Mouse (Mus musculus): ENCODE measurements around the gene Kcnn3.

The Kcnn3 gene

GRCm38 (mm10) chr3:89565371-89565770 lies 45.4 kb downstream of the Kcnn3 start:
- DNase-seq (ENCODE audit: low read depth, low spot score): no peak

- no peak for DNase-seq (ENCODE audit: low read depth, low spot score)
These were observed 49.1 kb downstream of the Kcnn3 start for GRCm38 (mm10) chr3:89569058-89569457.

GRCm38 (mm10) chr3:89569707-89570324 lies 49.9 kb downstream of the Kcnn3 start:
- DNase-seq (ENCODE audit: low read depth, low spot score): no peak

DNA sequence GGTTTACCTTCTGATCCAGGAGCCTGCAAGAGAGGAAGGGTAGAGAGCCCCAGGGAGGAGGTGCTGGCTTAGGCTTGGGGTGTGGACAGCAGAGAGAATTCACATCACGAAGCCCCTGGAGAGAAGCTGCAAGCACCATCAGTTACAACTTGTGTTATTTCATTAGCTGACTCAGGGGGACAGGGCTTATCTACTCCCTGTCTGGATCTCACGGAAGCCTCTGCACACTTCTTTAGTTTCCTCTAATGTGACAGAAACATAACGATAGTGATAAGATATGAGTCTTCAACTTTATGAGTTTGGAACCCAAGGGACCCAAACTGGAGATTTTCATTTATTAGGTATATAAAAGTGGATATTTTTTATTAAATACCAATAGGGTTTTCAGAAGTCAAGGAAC lies 50.4 kb downstream of the Kcnn3 start:
- no peak for DNase-seq (ENCODE audit: low read depth, low spot score)

DNA sequence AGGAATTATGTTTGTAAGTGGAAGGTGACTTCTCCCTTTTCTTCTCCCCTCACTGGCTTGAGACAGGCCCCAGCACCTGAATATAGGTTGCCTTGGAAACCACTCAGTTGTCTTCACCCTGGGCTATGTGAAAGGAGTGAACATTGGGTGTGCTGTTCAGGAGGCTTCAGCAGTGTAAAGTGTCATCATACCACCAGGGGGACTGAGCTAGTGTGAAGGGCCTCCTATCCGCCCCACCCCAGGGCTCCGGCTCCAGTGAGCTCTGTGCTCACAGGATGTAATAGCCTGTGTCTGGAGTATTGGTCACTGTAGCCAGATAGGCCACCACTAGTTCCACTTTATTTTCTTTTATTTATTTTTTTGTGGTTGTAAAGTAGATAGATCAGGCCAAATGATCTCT lies 54.3 kb downstream of the Kcnn3 start:
- peak; percentile 24 for DNase-seq (ENCODE audit: low read depth, low spot score)

GRCm38 (mm10) chr3:89576381-89576780 lies 56.4 kb downstream of the Kcnn3 start:
- no peak for DNase-seq (ENCODE audit: low read depth, low spot score)

- DNase-seq (ENCODE audit: low read depth, low spot score): no peak
These were observed 57.2 kb downstream of the Kcnn3 start for GRCm38 (mm10) chr3:89577154-89577553.

GRCm38 (mm10) chr3:89578083-89578482 lies 58.1 kb downstream of the Kcnn3 start:
- no peak for DNase-seq (ENCODE audit: low read depth, low spot score)

DNA sequence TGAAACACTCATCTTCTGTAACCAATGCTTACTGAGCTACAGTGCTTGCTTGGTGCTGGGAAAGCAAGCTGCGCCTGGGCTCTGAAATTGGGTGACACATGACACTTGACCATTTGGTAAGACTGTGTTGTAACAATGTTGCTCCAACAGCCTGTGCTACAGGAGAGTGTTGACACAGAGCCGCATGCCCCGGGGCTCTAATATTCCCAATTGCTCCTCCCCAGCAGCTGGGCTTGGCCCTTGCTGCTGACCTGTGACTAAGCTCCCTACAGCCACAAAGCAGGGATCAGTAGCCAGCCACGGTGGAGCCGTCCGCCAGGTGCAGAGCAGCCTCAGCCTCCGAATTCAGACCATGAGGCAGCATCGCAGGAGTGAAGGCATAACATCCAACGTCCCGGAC lies 58.8 kb downstream of the Kcnn3 start:
- DNase-seq (ENCODE audit: low read depth, low spot score): no peak

DNA sequence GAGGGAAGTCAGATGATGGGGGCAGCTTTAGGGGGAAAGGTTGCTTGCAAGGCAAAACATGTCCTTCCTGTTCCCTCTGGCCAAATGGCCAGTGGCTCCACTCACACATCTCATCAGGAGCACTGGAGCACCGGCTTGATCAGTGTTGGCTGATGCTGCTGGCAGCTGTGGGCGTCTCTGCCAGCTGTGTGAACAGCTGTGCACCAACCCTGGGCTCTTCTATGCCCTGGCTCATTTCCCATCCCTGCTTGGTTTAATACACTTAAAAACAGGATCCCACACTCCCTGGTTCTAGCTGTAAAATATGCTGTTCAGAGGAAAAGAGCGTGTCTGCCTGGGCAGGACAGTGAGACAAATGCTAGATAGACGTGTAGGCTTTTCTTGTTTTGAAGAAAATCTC lies 64.3 kb downstream of the Kcnn3 start:
- DNase-seq (ENCODE audit: low read depth, low spot score): peak; percentile 21

DNA sequence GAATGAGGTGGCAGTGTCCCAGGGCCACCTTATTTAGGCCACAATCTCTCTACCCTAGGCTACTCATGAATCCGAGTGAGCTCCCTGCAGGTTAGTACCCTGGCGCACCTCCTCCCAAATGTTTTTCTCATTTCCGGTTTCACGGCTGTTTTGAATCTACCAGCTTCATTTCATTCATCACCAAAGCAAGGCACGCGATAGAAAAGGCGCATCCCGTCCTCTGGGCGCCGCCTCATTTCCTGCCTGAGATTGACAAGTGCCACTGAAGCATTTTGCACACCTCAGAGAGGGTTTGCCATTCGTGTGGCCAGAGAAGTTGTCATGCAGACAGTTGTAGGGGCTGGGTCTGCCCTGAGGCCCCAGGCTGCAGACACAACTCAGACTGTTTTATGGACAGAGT lies 68.5 kb downstream of the Kcnn3 start:
- no peak for DNase-seq (ENCODE audit: low read depth, low spot score)

DNA sequence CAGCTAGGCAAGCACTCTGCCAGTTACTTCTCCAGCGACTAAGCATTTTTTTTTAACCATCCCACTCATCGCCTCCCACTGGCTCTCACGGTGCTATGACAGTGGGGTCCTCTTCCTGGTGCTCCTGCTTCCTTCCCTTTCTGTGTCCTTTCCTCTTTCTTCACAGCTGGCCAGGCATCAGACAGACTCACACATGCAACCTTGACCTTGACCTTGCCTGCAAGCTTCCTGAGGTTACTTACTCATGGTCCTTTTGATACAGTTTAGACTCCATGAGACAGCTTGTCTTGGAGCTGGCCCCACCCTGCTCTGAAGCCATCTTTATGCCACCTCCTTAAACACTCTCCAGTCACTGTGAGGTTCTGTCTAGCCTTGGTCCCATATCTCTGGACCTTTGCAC lies 69.4 kb downstream of the Kcnn3 start:
- DNase-seq (ENCODE audit: low read depth, low spot score): peak; percentile 10

DNA sequence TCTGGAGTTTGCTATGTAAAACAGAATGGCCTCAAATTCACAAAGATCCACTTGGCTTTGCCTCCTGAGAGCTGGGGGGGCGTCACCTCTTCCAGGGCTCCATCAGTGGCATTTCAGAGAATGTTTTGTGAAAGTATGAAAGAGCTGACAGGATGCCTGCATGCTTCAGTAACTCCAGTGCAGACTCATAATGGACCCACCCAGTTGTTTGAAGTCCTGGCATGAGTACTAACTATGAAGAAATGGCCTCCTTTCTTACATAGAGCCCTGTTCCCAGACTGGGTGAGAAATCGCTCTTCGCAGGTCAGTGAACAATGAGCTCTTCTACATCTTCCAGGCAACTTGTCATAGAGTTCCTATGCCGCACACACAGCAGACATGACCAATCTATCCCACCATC lies 70.4 kb downstream of the Kcnn3 start:
- DNase-seq (ENCODE audit: low read depth, low spot score): no peak

GRCm38 (mm10) chr3:89591461-89591860 lies 71.5 kb downstream of the Kcnn3 start:
- DNase-seq (ENCODE audit: low read depth, low spot score): peak; percentile 32

GRCm38 (mm10) chr3:89592809-89593208 lies 72.8 kb downstream of the Kcnn3 start:
- no peak for DNase-seq (ENCODE audit: low read depth, low spot score)

DNA sequence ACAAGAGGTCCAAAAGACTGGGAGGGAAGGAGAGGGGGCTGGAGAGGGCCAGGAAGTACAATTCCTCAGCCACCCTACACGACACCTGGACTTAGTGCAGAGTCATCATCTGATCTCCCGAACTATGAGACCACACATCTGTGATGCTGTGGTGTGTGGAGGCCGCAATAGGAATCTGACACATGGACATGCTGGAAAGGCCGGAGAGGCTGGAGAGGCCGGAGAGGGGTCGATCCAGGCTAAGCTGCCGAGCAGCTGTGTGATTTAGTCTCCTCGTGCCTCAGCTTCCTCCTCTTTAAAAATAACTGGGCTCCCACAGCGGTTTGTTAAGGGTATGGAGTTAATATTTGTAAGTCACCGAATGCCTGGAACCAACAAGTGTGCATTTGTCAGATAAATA lies 73.6 kb downstream of the Kcnn3 start:
- no peak for DNase-seq (ENCODE audit: low read depth, low spot score)

GRCm38 (mm10) chr3:89598361-89598760 lies 78.4 kb downstream of the Kcnn3 start:
- no peak for DNase-seq (ENCODE audit: low read depth, low spot score)

DNA sequence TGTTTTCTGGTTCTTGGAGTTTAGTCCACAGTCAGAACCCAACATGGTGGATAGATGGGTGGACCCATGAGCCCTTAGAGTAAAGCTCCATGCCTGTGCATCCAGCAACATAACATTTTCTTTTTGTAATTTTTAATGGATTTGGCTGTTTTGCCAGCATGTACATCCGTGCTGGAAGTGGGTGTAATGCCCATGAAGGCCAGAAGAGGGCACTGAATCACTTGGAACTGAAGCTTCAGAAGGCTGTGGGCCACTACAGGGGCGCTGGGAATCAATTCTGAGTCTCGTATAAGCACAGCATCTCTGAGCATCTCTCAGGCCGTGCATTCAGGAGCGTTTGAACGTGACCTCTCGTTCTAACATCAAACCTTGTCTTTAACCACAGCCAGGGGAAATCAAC lies 79.0 kb downstream of the Kcnn3 start:
- no peak for DNase-seq (ENCODE audit: low read depth, low spot score)

GRCm38 (mm10) chr3:89601060-89601459 lies 81.1 kb downstream of the Kcnn3 start:
- no peak for DNase-seq (ENCODE audit: low read depth, low spot score)

- peak; percentile 53 for DNase-seq (ENCODE audit: low read depth, low spot score)
These were observed 83.3 kb downstream of the Kcnn3 start for GRCm38 (mm10) chr3:89603300-89603699.

- DNase-seq (ENCODE audit: low read depth, low spot score): peak; percentile 42
These were observed 85.3 kb downstream of the Kcnn3 start for GRCm38 (mm10) chr3:89605235-89605634.

GRCm38 (mm10) chr3:89607327-89607726 lies 87.4 kb downstream of the Kcnn3 start:
- peak; percentile 17 for DNase-seq (ENCODE audit: low read depth, low spot score)

DNA sequence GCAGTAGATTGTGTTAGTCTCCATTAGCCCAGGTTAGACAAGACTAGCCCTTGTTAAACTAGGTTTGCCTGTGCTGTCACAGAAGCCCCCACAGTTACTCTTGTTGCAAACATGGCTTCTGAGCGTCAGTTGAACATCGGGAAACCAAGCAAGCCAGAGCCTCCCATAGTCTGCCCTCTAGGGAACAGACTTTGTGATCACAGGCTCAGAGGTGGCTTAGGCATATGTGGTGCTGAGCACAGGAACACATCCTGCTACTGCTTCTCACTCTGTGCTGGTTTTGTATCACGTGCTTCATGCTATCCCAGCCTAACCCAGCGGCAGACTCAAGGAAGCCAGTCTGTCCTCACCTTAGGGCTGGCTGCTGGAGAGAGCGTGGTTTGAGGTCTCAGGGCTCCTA lies 92.1 kb downstream of the Kcnn3 start:
- DNase-seq (ENCODE audit: low read depth, low spot score): peak; percentile 14
